ENCODE assay signal across 19 mouse cellular contexts in the genomic region with DNA sequence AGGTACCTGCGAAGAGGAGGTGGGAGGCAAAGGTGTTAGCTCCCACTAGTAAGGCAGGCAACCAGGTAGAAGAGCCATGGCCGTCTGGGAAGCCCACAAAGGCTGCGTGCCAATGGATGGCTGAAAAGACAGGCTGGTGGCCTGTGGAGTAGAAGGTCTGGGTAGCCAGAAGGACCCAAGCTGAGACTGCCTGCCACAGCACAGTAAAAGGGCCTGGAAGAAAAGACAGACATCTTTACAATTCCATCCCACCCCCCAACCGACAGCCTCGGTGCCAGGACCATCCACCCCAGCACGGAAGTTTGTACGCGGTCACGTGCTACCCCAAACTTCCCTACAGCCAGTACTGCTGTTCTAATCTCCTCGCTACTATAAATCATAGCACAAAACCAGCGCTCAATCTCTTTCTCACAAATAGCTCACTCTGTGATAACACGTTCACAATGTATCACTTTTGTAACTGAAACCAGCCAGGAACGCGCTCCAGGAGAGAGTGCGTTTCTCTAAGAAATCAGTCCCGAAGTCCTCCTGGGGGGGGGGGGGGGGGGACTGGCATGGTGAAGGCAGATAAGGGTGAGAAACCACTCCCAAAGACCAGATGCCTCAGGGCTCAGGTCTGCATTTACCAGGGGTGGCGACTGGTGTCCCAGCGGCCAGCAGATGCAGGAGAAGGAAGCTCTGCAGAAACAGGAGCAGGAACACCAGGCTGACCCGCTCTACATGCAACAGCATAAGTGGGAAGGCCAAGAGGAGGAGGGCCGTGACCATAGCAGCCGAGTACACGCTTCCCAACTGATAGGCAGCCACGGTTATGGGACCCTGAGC. TPM values are rescaled to one million over a fixed set of nuclear protein-coding genes. Genes with fewer than 3 reads are reported as not detected.
DNase-seq lines count a peak whose midpoint lies in the region; ATAC-seq and TF ChIP-seq lines count a peak whose summit lies in the region.
"Had no signal": no experiment of that assay in that cellular context is flagged by ENCODE, and none has a peak within 500 bp of the region (broad histone marks: within the 10 kb centered on the region; RNA-seq: fewer than 3 reads in every experiment).

No protein-coding gene starts in this region.

- no peaks in the 10 kb centered on the region for H3K9me3 ChIP-seq in liver, postnatal 0 days (ENCODE audit: low read length)
- no peaks in the 10 kb centered on the region for H3K9me3 ChIP-seq in G1E (replicated peaks)
- H3K9me3 ChIP-seq in liver, embryonic 12.5 days (replicated peaks) = no peaks in the 10 kb centered on the region
- no peaks in the 10 kb centered on the region for H3K9me3 ChIP-seq in kidney, embryonic 16.5 days (ENCODE audit: low read length)
- H3K9me3 ChIP-seq: heart, embryonic 12.5 days; hindbrain, embryonic 12.5 days; megakaryocyte, embryonic 14.5 days had no signal

- TF ChIP-seq EP300 in liver, postnatal 0 days (IDR thresholded peaks at IDR 0.05; ENCODE audit: low read depth) = no peak

- H3K4me3 ChIP-seq in liver, postnatal 0 days (ENCODE audit: low read depth, low read length) = no peak overlapping the region
- H3K4me3 ChIP-seq in G1E (ENCODE audit: low read depth, low read length) = peak overlapping the region; percentile 64; the same call in 1 of the 2 replicates
- no peak overlapping the region for H3K4me3 ChIP-seq in liver, embryonic 12.5 days
- H3K4me3 ChIP-seq in kidney, embryonic 16.5 days (ENCODE audit: low read length) = no peak overlapping the region
- H3K4me3 ChIP-seq: gastrocnemius, adult 2 months; heart, embryonic 12.5 days; hindbrain, embryonic 12.5 days; left cerebral cortex, adult 2 months; megakaryocyte, embryonic 14.5 days; myocyte had no signal

- no peaks in the 10 kb centered on the region for H3K27me3 ChIP-seq in liver, postnatal 0 days (ENCODE audit: insufficient read depth, low read length)
- peaks cover 2% of the 10 kb centered on the region; the same call in 1 of the 2 replicates for H3K27me3 ChIP-seq in G1E (ENCODE audit: insufficient read depth, low read length)
- no peaks in the 10 kb centered on the region for H3K27me3 ChIP-seq in liver, embryonic 12.5 days (replicated peaks)
- no peaks in the 10 kb centered on the region for H3K27me3 ChIP-seq in kidney, embryonic 16.5 days (ENCODE audit: insufficient read depth, low read length)
- H3K27me3 ChIP-seq: heart, embryonic 12.5 days; hindbrain, embryonic 12.5 days; megakaryocyte, embryonic 14.5 days had no signal

- no peak overlapping the region for H3K9ac ChIP-seq in liver, postnatal 0 days (replicated peaks)
- H3K9ac ChIP-seq in liver, embryonic 12.5 days = no peak overlapping the region
- H3K9ac ChIP-seq in kidney, embryonic 16.5 days (replicated peaks; ENCODE audit: low read length) = no peak overlapping the region
- H3K9ac ChIP-seq: heart, embryonic 12.5 days; hindbrain, embryonic 12.5 days; lung, embryonic 14.5 days had no signal

- DNase-seq in liver = peak; percentile 63
- no peak for DNase-seq in liver, postnatal 0 days
- peak; percentile 69 for DNase-seq in G1E (ENCODE audit: low spot score)
- DNase-seq in testis, postnatal 14 days (ENCODE audit: low spot score) = peak; percentile 75
- no peak for DNase-seq in kidney, postnatal 4 days
- DNase-seq: adrenal gland, postnatal 36 days; cerebellum, adult 9-10 months; gastrocnemius, adult 2 months; kidney, adult 18-20 months; lung, embryonic 14.5 days had no signal

- ATAC-seq in liver, postnatal 0 days = no peak
- ATAC-seq in G1E (ENCODE audit: extremely low read depth, insufficient number of reproducible peaks, low FRiP score, poor library complexity, severe bottlenecking) = peak; percentile 77
- peak; percentile 50; the same call in 1 of the 2 replicates for ATAC-seq in liver, embryonic 12.5 days
- no peak for ATAC-seq in kidney, embryonic 16.5 days (ENCODE audit: low FRiP score, low TSS enrichment)
- ATAC-seq: midbrain, embryonic 16.5 days had no signal

- H3K27ac ChIP-seq in liver, postnatal 0 days (ENCODE audit: low read depth) = no peak overlapping the region
- no peak overlapping the region for H3K27ac ChIP-seq in liver, embryonic 12.5 days
- H3K27ac ChIP-seq in kidney, embryonic 16.5 days (ENCODE audit: low read length) = no peak overlapping the region
- H3K27ac ChIP-seq: gastrocnemius, adult 2 months; hindbrain, embryonic 12.5 days; kidney, postnatal 0 days; left cerebral cortex, adult 2 months had no signal

- H3K4me1 ChIP-seq in liver, postnatal 0 days (ENCODE audit: insufficient read depth) = peaks cover 3% of the 10 kb centered on the region
- peaks cover 51% of the 10 kb centered on the region for H3K4me1 ChIP-seq in G1E (ENCODE audit: insufficient read depth, low read depth, low read length)
- H3K4me1 ChIP-seq in liver, embryonic 12.5 days = peaks cover 23% of the 10 kb centered on the region
- peaks cover 7% of the 10 kb centered on the region for H3K4me1 ChIP-seq in kidney, embryonic 16.5 days (ENCODE audit: insufficient read depth, low read length)

- H3K36me3 ChIP-seq in liver, postnatal 0 days (replicated peaks; ENCODE audit: insufficient read depth, low read length) = peaks cover 37% of the 10 kb centered on the region
- H3K36me3 ChIP-seq in G1E (replicated peaks) = peaks cover 85% of the 10 kb centered on the region
- H3K36me3 ChIP-seq in liver, embryonic 12.5 days = peaks cover 80% of the 10 kb centered on the region
- peaks cover 61% of the 10 kb centered on the region for H3K36me3 ChIP-seq in kidney, embryonic 16.5 days (ENCODE audit: insufficient read depth, low read length)

- no peak for TF ChIP-seq CTCF in liver, postnatal 0 days (IDR thresholded peaks at IDR 0.05; ENCODE audit: low read depth)
- no peak for TF ChIP-seq CTCF in G1E (IDR thresholded peaks at IDR 0.05; ENCODE audit: low read depth, low read length)

- WGBS in liver, postnatal 0 days (ENCODE audit: insufficient replicate concordance) = 70% methylated on average over 23 of the region's 23 CpGs
- 63% methylated on average over 23 of the region's 23 CpGs for WGBS in liver, embryonic 12.5 days (ENCODE audit: insufficient replicate concordance)
- WGBS in kidney, embryonic 16.5 days = 91% methylated on average over 23 of the region's 23 CpGs

- no peak overlapping the region for H3K4me2 ChIP-seq in liver, postnatal 0 days (ENCODE audit: low read depth, low read length)
- no peak overlapping the region; the same call in 1 of the 2 replicates for H3K4me2 ChIP-seq in liver, embryonic 12.5 days
- H3K4me2 ChIP-seq in kidney, embryonic 16.5 days (replicated peaks; ENCODE audit: low read depth, low read length) = no peak overlapping the region
- H3K4me2 ChIP-seq: heart, embryonic 12.5 days; hindbrain, embryonic 12.5 days; lung, embryonic 14.5 days had no signal

RNA-seq across cellular contexts. Expression of a gene that starts 5.8 kb away (rescaled TPM):
- polyA plus RNA-seq in liver, postnatal 0 days (2015; fragmentation: Nextera tagmentation; extraction: Ambion mirVana) = 7.6 and 8.3 TPM in 2 replicates
- total RNA-seq in G1E (2014; fragmentation: Nextera tagmentation) = 11.8 and 17.2 TPM in 2 replicates
- total RNA-seq in G1E (2017) = 9.4 and 9.7 TPM in 2 replicates
- 11.2 and 11.6 TPM in 2 replicates for polyA plus RNA-seq in G1E (2012)
- polyA plus RNA-seq in liver, embryonic 12.5 days (2016; fragmentation: Nextera tagmentation; extraction: Ambion mirVana) = 16.8 and 19.4 TPM in 2 replicates
- polyA plus RNA-seq in kidney, embryonic 16.5 days (2015; fragmentation: Nextera tagmentation; extraction: Ambion mirVana) = 29.8 and 32.2 TPM in 2 replicates

RNA-seq across cellular contexts. Expression of a gene that starts 9.5 kb away (rescaled TPM):
- polyA plus RNA-seq in liver, postnatal 0 days (2015; fragmentation: Nextera tagmentation; extraction: Ambion mirVana) = 4.5 and 5.5 TPM in 2 replicates
- 15.2 and 16.8 TPM in 2 replicates for total RNA-seq in G1E (2014; fragmentation: Nextera tagmentation)
- 12.9 and 18.7 TPM in 2 replicates for total RNA-seq in G1E (2017)
- 4.3 and 9.4 TPM in 2 replicates for polyA plus RNA-seq in G1E (2012)
- polyA plus RNA-seq in liver, embryonic 12.5 days (2016; fragmentation: Nextera tagmentation; extraction: Ambion mirVana) = 12.3 and 13.6 TPM in 2 replicates
- polyA plus RNA-seq in kidney, embryonic 16.5 days (2015; fragmentation: Nextera tagmentation; extraction: Ambion mirVana) = 19.5 and 20.6 TPM in 2 replicates

RNA-seq across cellular contexts. Expression of a gene that starts 11.7 kb away (rescaled TPM):
- 114 and 116 TPM in 2 replicates for polyA plus RNA-seq in liver, postnatal 0 days (2015; fragmentation: Nextera tagmentation; extraction: Ambion mirVana)
- total RNA-seq in G1E (2014; fragmentation: Nextera tagmentation) (191 and 233 TPM in 2 replicates), G1E (2017) (157 and 170 TPM in 2 replicates)
- 145 and 169 TPM in 2 replicates for polyA plus RNA-seq in G1E (2012)
- polyA plus RNA-seq in liver, embryonic 12.5 days (2016; fragmentation: Nextera tagmentation; extraction: Ambion mirVana) = 280 and 292 TPM in 2 replicates
- polyA plus RNA-seq in kidney, embryonic 16.5 days (2015; fragmentation: Nextera tagmentation; extraction: Ambion mirVana) = 363 and 374 TPM in 2 replicates

RNA-seq across cellular contexts. Expression of a gene that starts 19.5 kb away (rescaled TPM):
- 127 and 145 TPM in 2 replicates for polyA plus RNA-seq in liver, postnatal 0 days (2015; fragmentation: Nextera tagmentation; extraction: Ambion mirVana)
- total RNA-seq in G1E (2014; fragmentation: Nextera tagmentation) (132 and 136 TPM in 2 replicates), G1E (2017) (211 and 261 TPM in 2 replicates)
- 223 and 236 TPM in 2 replicates for polyA plus RNA-seq in G1E (2012)
- polyA plus RNA-seq in liver, embryonic 12.5 days (2016; fragmentation: Nextera tagmentation; extraction: Ambion mirVana) = 354 and 366 TPM in 2 replicates
- polyA plus RNA-seq in kidney, embryonic 16.5 days (2015; fragmentation: Nextera tagmentation; extraction: Ambion mirVana) = 560 and 578 TPM in 2 replicates

RNA-seq across cellular contexts. Expression of a gene that starts 26.2 kb away (rescaled TPM):
- polyA plus RNA-seq in liver, postnatal 0 days (2015; fragmentation: Nextera tagmentation; extraction: Ambion mirVana) = 11.3 and 11.7 TPM in 2 replicates
- total RNA-seq in G1E (2014; fragmentation: Nextera tagmentation) (10.2 and 24.4 TPM in 2 replicates), G1E (2017) (12.6 and 17.8 TPM in 2 replicates)
- 15.0 and 17.7 TPM in 2 replicates for polyA plus RNA-seq in G1E (2012)
- polyA plus RNA-seq in liver, embryonic 12.5 days (2016; fragmentation: Nextera tagmentation; extraction: Ambion mirVana) = 28.9 and 32.2 TPM in 2 replicates
- polyA plus RNA-seq in kidney, embryonic 16.5 days (2015; fragmentation: Nextera tagmentation; extraction: Ambion mirVana) = 11.7 and 12.9 TPM in 2 replicates

Comparison
In these comparisons a context has a peak if more than half of its experiments do, and no peak if none do; other contexts are left out.
1. DNase-seq: peak in liver (single experiment), G1E (single experiment) and testis, postnatal 14 days (single experiment); none in liver, postnatal 0 days (single experiment) and kidney, postnatal 4 days (0 of 2).
2. ATAC-seq: peak in G1E (single experiment) and liver, embryonic 12.5 days (single experiment); none in liver, postnatal 0 days (single experiment) and kidney, embryonic 16.5 days (single experiment).